Mouse (Mus musculus) ES-E14 (cell line): ENCODE data around the gene Flg. TPM values are rescaled to one million over a fixed set of nuclear protein-coding genes. Genes with fewer than 3 reads are reported as not detected.

Experiments
- DNase-seq: peaks from one replicate; pipeline ENCODE4 v3.0.0-alpha.2; 2013; ENCODE audit warnings: low read depth, low spot score
- H3K27ac ChIP-seq: 2 replicates; pipeline ENCODE4 v1.5.1; 2012; ENCODE audit warnings: low read depth, mild to moderate bottlenecking, low read length, moderate library complexity, mixed read lengths; ENCODE audit not compliant: poor library complexity, insufficient read depth, severe bottlenecking
- H3K36me3 ChIP-seq: 2 replicates; pipeline ENCODE4 v1.6.1; 2012; ENCODE audit warnings: mild to moderate bottlenecking, low read length, moderate library complexity, mixed read lengths; ENCODE audit not compliant: control insufficient read depth, poor library complexity, insufficient read depth, severe bottlenecking
- H3K4me1 ChIP-seq, 2 experiments: fragments of 150-350 bp in 1 of 2; sonication (generic) in 1 of 2; 2 replicates each; pipeline ENCODE4 v1.6.1; 2012; ENCODE audit warnings: low read length in 2 of 2, mild to moderate bottlenecking in 1 of 2, mixed read lengths in 1 of 2; ENCODE audit not compliant: control insufficient read depth in 2 of 2, insufficient read depth in 2 of 2, poor library complexity in 1 of 2
- H3K4me3 ChIP-seq, 2 experiments: fragments of 150-350 bp in 1 of 2; sonication (generic) in 1 of 2; 2 replicates each; pipeline ENCODE4 v1.5.1; 2012; ENCODE audit warnings: low read length in 2 of 2, low read depth in 1 of 2, mild to moderate bottlenecking in 1 of 2, mixed read lengths in 1 of 2; ENCODE audit not compliant: insufficient read depth in 1 of 2, poor library complexity in 1 of 2, severe bottlenecking in 1 of 2
- H3K9ac ChIP-seq: 2 replicates; pipeline ENCODE4 v1.6.1; 2012; ENCODE audit warnings: low read depth, mild to moderate bottlenecking, low read length, mixed read lengths; ENCODE audit not compliant: poor library complexity, insufficient read depth, severe bottlenecking
- H3K9me3 ChIP-seq: fragments of 150-350 bp; sonication (generic); 2 replicates; pipeline ENCODE4 v1.6.1; 2012; ENCODE audit warnings: low read depth, mild to moderate bottlenecking, low read length; ENCODE audit not compliant: control insufficient read depth, insufficient read depth
- MAFK ChIP-seq: IDR thresholded peaks from 2 replicates; pipeline ENCODE4 v1.6.1; 2014; ENCODE audit warnings: mild to moderate bottlenecking, low read depth, low read length, inconsistent platforms; ENCODE audit not compliant: insufficient read depth
- ZNF384 ChIP-seq: IDR thresholded peaks from 2 replicates; pipeline ENCODE4 v1.6.1; 2012; ENCODE audit warnings: low read depth, low read length, inconsistent platforms
- in situ Hi-C, 2 experiments: fragments of 600-800 bp; cut with MboI; formaldehyde crosslinking; loops; one replicate each; pipeline ENCODE4 v1.15.1; 2025; ENCODE audit warnings: low sequenced_read_pairs in 2 of 2, inconsistent platforms in 1 of 2; ENCODE audit not compliant: unreplicated experiment in 2 of 2
- total RNA-seq: library from RNA; depleted of rRNA; stranded (reverse); fragments of 300-350 nt; gene quantifications from 2 replicates; pipeline ENCODE4 v1.2.3, GENCODE M21; 2012; rRNA removed

Gene Flg
- total RNA-seq, 1 experiment: not detected

- no peaks in the 10 kb centered on the region for H3K4me1 ChIP-seq
- H3K36me3 ChIP-seq: no peaks in the 10 kb centered on the region
- H3K27ac ChIP-seq: no peak overlapping the region
- no peak for TF ChIP-seq ZNF384
- TF ChIP-seq MAFK: peak; percentile 89
- no peak for DNase-seq
- H3K4me3 ChIP-seq: no peak overlapping the region
- in situ Hi-C loops: no loop called here
- H3K9me3 ChIP-seq: no peaks in the 10 kb centered on the region
- H3K9ac ChIP-seq: no peak overlapping the region
Observed at GRCm38 (mm10) chr3:93340021-93340420, 66.7 kb downstream of the Flg start.

Other genes with a start within 250 kb of the Flg start
- 0.58 and 1.1 TPM in 2 replicates for gene Gm4858, start 204.7 kb upstream of the Flg start, total RNA-seq
- gene Crnn, start 128.7 kb upstream of the Flg start, total RNA-seq: not detected in 2 replicates
- not detected in 2 replicates for gene Flg2, start 76.2 kb upstream of the Flg start, total RNA-seq
- gene Hrnr, start 46.2 kb downstream of the Flg start, total RNA-seq: not detected in 2 replicates
- not detected in 2 replicates for gene Rptn, start 120.2 kb downstream of the Flg start, total RNA-seq
- 0.58 and 1.3 TPM in 2 replicates for gene Tchh, start 168.8 kb downstream of the Flg start, total RNA-seq
- not detected in 2 replicates for gene Tchhl1, start 195.2 kb downstream of the Flg start, total RNA-seq
- 14.4 and 37.2 TPM in 2 replicates for gene S100a11, start 247.0 kb downstream of the Flg start, total RNA-seq